Mouse (Mus musculus) gastrocnemius, postnatal 14 days (tissue): ENCODE results near the gene Hoxd10. TPM values are rescaled to one million over a fixed set of nuclear protein-coding genes. Genes with fewer than 3 reads are reported as not detected.

ENCODE experiments used
- DNase-seq: peaks from one replicate; pipeline ENCODE4 v3.0.0; 2021; ENCODE audit warnings: mixed read lengths
- intact Hi-C: fragments of 180-260 bp; cut with DNase I; formaldehyde crosslinking; loops from one replicate; pipeline ENCODE4 v1.15.1; 2025; ENCODE audit warnings: low total_unique reads
- microRNA-seq, 2 experiments: library from miRNA; unstranded; fragments of <30 nt; microRNA quantifications; one replicate each; pipeline ENCODE4 v1.2.0; 2021
- total RNA-seq, 2 experiments: library from RNA; stranded (reverse); gene quantifications; 2 replicates each; pipeline ENCODE4 v1.2.3; 2021

Hoxd10 gene
- total RNA-seq, 2 experiments from 2014 or later = 4.4 to 4.5 TPM

DNA sequence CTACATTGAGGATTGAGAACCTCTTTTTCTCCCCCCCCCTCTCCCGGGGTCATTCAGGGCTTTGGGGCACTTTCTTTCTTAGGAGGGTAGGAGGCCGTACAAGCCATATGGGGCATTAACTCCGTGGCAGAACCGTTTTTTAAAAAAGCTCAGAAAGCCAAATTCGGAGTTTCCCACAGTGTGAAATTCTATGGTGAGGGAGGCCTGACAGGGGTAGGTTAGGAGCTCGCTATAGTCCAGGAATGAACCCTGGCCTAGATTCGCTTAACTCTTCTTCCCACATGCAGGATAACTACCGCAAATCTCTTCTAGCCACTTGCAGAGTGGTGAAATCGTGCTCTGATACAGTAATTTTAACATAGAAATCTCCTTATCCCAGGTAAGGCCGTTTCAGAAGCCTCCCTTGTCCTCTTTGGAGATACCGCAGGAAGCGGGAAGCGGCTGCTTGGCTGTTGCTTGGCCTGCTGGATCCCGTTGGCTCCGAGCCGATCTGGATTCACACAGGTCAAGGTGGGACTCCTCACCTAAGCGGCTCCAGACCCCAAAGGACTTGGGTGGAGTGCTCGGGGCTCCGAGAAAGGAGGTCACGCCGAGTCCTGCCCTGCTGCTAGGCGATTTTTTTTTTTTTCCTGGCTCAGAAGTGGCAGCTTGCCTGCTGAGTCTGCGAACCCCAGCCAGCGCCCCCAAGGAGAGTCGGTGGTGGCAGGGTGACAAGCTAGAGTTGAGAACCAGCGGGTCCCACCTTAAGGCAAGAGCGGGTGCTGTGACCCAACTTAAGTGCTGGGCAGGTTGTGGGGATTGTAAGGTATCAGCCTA is 43.5 kb downstream of the Hoxd10 start:
- no peak for DNase-seq
- intact Hi-C loops = no loop called here

DNA sequence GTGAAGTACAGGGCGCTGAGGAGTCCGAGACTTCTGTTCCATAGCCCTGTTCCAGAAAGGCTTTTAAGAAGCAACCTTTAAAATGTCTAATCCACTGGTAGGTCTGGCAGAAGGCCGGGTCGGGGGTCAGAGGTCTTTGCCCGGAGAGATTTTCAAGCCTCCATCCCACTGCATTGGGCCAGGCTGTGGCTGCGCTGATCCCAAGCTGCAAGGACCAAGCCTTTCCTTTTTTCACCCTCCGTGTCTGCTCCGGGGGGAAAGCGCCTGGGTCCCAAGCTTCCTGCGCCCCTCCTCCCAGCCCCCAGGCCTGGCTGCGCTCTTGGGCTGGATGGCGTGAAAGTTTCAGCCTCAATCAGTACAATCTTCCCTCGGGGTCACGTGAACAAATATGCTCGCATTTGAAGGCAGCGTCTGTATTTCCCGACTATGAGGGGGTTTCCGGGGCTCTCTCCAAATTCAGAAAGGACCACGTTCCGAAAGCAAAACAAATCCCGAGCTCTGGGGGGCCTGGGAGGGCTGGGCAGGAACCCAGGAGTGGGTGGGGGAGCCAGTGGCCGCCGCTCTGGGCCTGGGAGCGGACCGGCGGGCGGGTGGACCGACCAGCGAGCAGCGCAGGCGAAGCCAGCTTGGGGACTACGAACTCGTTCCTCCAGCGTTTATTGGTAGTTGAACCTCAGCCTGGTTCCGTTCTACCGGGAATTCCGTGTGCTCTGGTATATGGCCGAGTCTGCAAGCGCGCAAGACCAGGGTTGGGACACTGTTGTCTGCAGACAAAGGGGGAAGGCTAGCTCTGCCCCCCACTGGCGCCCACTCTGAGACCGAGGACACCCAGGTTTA is 44.3 kb downstream of the Hoxd10 start:
- no peak for DNase-seq
- intact Hi-C loops = no loop called here

DNA sequence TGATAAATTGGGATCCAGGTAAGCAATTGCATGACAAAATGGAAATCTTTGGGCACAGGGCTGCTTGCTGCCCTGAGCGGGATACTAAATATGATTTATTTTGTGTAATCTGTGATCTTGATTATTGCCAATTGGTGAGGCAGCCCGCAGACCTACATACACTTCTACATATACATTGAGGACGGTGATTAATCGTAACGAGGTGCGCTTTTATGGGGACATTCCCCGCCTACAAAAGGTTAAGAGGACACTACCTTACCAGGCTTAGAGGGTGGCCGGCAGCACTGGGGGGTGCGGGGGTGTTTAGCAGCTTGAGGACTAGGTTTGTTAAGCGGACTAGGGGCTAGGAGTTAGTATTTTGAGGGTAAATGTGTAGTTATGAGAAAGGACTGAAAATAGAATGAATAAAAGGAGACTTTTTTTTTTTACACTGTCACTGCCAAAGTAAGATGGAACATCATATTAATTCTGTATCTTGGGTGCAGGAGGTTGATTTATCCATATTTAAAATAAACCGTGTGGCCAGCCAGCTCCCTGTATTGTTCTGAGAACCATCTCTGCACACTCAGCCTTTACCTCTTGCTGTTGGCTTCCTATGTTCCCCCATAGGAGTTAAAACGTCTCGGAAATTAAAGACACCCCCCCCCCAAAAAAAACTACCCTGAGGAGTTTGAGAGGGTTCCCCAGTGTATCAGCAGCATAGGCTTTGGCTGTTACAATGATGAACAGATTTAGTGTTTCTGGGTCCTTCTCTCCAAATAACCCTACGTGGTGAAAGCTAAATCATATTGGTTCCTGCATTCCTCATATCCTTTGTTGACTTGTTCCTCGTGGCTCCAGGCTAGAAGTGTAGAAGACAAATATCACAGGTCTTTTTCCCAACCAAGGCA is 45.2 kb downstream of the Hoxd10 start:
- no peak for DNase-seq
- intact Hi-C loops = no loop called here

DNA sequence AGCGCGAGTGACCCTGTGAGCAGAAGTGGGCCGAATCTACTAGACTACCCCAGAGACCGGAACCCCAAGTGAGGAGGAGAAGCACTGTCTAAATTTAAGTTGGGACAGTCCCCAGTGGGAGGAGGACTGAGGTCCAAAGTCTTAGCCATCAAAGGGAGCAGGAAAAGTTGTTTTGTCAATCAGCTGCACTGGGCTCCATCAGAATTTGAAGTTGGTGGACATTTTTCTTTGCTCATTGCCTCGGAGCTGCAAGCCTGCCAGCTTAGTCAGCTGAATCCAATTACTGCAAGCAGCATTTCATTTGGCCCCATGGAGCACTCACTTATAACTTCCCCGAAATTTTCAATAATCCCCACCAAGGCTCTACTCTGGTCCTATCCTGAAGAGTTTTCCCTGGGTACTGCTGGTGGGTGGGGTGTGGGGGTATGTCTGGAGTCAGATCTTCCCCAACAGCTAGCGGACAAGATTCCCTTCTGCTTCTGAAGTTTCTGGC is 45.9 kb downstream of the Hoxd10 start:
- intact Hi-C loops = no loop called here
- DNase-seq = no peak

DNA sequence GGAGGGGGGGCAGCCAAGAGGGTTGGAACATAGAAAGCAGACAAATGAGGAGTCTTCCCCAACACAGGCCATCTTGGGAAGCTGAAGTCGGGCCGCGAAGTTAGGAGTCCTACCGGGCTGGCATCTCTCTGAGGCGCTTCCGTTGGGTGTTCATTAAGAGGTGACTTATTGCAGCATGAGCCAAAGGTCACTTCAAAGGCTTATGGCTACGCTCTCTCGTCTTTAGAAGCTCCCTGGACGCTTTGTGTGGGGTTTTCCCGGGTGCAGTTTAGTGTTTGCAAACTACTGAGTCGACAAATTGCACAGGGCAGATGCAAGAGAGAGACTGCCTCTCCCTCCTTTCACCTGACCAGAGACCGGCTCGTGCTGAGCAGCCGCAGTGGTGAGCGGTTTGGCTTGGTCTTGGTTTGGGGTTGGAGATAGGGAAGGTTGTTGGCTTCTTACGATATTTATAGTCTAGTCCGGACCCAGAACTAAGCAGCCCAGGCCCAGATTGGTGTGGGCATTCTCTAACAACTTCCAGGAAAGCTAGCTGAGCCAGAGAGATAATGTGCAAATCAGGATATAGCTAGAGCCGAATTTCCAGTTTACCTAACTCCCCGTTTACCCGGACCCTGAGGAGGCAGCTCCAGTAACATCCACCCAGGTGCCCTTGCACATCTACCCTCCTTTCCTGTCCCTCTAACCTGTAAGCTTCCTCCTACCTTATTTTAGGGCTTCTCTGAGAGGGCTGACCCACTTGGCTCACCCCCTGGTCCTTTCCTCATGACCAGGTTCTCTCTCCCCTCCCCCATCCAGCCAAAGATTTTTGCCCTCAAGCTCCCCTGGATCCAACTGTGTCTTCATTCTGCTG is 47.1 kb downstream of the Hoxd10 start:
- intact Hi-C loops = no loop called here
- DNase-seq = no peak

DNA sequence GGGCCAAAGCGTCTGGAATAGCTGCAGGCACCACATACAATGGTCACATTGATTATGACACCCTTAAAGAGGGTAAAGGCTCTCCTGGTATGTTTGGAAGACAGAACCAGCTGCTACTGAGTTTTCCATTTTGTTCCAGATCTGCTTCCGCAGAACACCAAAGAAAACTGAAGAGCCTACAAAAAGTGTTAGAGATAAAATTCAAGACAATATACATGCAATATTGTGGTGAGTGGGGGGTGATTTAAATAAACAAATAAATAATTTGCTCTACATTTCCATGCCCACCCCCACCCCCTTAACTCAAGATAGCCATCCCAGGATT is 47.7 kb downstream of the Hoxd10 start:
- no peak for DNase-seq
- intact Hi-C loops = no loop called here

DNA sequence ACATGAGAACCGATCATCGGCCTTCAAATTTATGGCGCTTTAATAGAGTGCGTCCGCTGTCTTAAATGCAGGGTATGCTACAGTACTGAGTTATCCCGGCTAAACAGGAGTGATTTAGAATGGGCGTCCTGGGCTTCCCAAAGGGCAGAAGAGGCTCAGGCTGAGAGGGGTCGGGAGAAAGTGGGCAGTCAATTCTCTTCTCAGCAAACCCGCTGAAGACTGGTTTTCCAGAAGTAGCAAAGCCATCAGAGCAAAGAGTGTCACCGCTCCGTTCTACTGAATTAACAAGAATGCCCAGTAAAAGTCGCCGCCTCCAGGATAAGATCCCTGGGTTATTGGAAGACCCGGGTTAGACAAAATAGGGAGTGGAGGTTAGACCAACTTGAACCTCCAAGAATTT is 48.1 kb downstream of the Hoxd10 start:
- DNase-seq = no peak
- intact Hi-C loops = no loop called here

DNA sequence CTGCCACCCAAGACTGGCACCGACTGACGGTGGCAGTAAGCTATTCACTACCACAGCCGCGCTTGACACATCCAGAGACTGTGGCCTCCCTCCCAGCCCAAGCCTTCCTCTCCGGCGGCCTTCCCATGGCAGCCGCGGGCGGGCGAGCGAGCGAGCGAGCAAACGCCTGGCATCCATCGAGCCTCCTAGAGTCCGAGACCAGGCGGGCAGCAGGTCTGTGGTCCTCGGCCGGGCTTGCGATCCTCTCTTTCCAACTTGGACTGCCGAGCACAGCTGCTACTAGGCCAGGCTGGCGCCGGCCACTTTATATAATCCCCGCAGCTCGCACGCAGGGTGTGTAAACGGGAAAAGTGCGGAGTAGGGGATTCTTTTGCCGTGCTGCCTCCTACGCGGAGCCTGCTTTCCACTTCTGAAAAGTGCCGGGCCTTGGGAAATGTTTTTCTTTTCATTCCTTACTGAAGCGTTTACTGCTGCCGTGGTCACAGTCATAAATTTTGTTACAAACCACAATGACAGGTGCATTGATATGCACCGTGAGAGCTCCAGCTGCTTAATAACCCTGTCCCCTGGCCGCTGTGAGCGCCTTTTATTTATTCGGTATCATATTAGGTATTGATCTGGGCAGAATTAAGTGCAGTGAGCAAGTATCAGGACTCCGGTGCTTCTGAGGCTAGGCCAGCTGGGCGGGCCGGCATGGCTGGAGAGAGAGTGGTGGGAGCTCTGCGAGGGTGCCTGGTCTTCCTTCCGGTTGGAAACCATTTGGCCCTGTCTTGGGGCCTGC is 48.8 kb downstream of the Hoxd10 start:
- intact Hi-C loops = no loop called here
- DNase-seq = no peak

DNA sequence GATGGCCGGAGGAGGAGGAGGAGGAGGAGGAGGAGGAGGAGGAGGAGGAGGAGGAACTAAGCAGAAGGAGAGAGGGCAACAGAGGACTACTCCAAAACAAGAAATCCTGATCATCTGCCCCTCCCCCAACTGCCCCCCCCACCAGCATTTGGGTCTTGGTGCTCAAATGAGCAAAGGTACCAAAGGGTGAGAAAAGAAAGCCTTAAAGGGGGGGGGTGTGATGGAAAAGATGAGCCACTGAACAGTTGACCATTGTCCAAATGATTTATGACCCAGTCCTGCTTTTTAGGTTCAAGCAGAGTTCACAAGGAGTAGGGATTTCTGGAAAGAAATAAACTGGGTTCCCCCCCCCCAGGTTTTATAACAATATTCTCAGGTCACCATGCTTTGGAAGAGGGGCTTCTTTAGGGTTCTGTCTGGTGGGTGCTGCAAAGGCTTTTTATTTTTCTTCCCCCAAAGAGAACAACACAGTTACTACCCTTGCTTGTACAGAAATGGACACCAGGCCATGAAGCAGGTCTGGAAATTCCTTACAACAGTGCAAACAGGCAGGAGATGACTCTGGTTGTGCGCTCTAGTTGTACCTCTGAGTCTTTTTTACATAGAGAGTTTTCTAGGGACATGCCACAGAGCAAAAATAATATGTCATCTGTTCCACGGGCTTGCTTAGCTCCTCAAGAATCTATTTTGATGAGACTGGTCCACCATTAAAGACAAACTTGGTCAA is 49.7 kb downstream of the Hoxd10 start:
- DNase-seq = no peak
- intact Hi-C loops = no loop called here

DNA sequence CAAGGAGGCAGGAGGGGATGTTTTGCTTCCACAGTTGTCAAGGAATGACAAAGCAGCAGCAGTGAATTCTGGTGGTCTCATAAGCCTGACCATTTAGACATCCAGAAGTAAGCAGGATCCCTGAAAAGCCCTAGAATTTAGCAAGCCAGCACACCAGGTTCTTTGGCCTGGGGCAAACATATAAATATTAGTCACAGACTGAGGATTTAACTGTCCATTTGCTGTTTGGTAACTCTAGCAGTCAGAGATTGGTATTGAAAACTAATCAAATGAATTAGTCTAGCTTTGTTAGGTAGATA is 50.2 kb downstream of the Hoxd10 start:
- no peak for DNase-seq
- intact Hi-C loops = no loop called here

Small RNAs within 50 kb of the gene (microRNA-seq; reads per million reads assigned to microRNA genes)
- gene Gm44463 (0 reads per million in 2 experiments), gene Mir10b (11,317 to 19,394 reads per million in 2 experiments)

Other genes starting within 250 kb of the Hoxd10 start
- 10 to 100 TPM; 42.1 to 59.8 TPM for gene Lnpk, start 112.5 kb upstream of the Hoxd10 start, total RNA-seq
- not detected for gene Evx2, start 32.4 kb upstream of the Hoxd10 start, total RNA-seq
- gene Hoxd13, start 23.6 kb upstream of the Hoxd10 start, total RNA-seq = not detected
- gene Hoxd12, start 16.9 kb upstream of the Hoxd10 start, total RNA-seq = not detected
- under 1 TPM in 1 of 2 experiments, not detected in 1; 0.29 TPM for gene Hoxd11, start 12.4 kb upstream of the Hoxd10 start, total RNA-seq
- gene Hoxd9, start 5.8 kb downstream of the Hoxd10 start, total RNA-seq = 10 to 100 TPM; 14.8 to 18.8 TPM
- gene Hoxd8, start 12.7 kb downstream of the Hoxd10 start, total RNA-seq = 10 to 100 TPM; 30.0 to 38.2 TPM
- gene Hoxd3, start 20.0 kb downstream of the Hoxd10 start, total RNA-seq = not detected
- gene Hoxd4, start 20.0 kb downstream of the Hoxd10 start, total RNA-seq = 1 to 10 TPM; 1.4 to 2.7 TPM
- under 1 TPM; 0.33 to 0.35 TPM for gene Gm28230, start 34.8 kb downstream of the Hoxd10 start, total RNA-seq
- gene Hoxd1, start 71.1 kb downstream of the Hoxd10 start, total RNA-seq = not detected
- 10 to 100 TPM; 37.2 to 38.9 TPM for gene Mtx2, start 133.9 kb downstream of the Hoxd10 start, total RNA-seq